Mouse (Mus musculus) layer of hippocampus, postnatal 10 days (tissue): Measurements from ENCODE around the gene Lman2. TPM values are rescaled to one million over a fixed set of nuclear protein-coding genes. Genes with fewer than 3 reads are reported as not detected.

Experiments used
- DNase-seq, 2 experiments: peaks; one replicate each; pipeline ENCODE4 v3.0.0; 2021; ENCODE audit warnings: low spot score in 2 of 2
- long read RNA-seq: library from polyadenylated mRNA; stranded (forward); transcript quantifications from one replicate; pipeline ENCODE4 v2.0.0, GENCODE M21; 2023
- total RNA-seq, 2 experiments: library from RNA; stranded (reverse); gene quantifications; 2 replicates each; pipeline ENCODE4 v1.2.3; 2021

Lman2 gene
- total RNA-seq: 10 to 100 TPM; 44.7 to 49.4 TPM
- long read RNA-seq, full-length matches to known transcripts: 90 of 111 reads
- long read RNA-seq, partial matches to known transcripts: 14 of 111 reads
- long read RNA-seq, other reads (novel, unspliced or antisense): 7 of 111 reads

- peak; percentile 92 to 94 for DNase-seq
These were observed at the start of gene Lman2 for GRCm38 (mm10) chr13:55362453-55363060. Gene Lman2, minus strand, starts transcription at chr13:55362783.

- no peak for DNase-seq
These were observed 49.2 kb upstream of the Lman2 start for GRCm38 (mm10) chr13:55411826-55412225.

- DNase-seq: no peak
These were observed 46.0 kb upstream of the Lman2 start for GRCm38 (mm10) chr13:55408546-55409120.

GRCm38 (mm10) chr13:55407341-55407740 lies 44.8 kb upstream of the Lman2 start:
- DNase-seq: no peak

GRCm38 (mm10) chr13:55405783-55406390 lies 43.3 kb upstream of the Lman2 start:
- peak in 1 of 2 experiments; percentile 13 for DNase-seq

- DNase-seq: peak; percentile 85 to 90
These were observed 42.5 kb upstream of the Lman2 start for GRCm38 (mm10) chr13:55404853-55405782.

- peak in 1 of 2 experiments; percentile 15 for DNase-seq
These were observed 41.6 kb upstream of the Lman2 start for GRCm38 (mm10) chr13:55403935-55404852.

- DNase-seq: no peak
These were observed 40.7 kb upstream of the Lman2 start for GRCm38 (mm10) chr13:55403266-55403665.

GRCm38 (mm10) chr13:55400039-55400346 lies 37.4 kb upstream of the Lman2 start:
- no peak for DNase-seq

GRCm38 (mm10) chr13:55399300-55400038 lies 36.9 kb upstream of the Lman2 start:
- no peak for DNase-seq

GRCm38 (mm10) chr13:55398088-55398487 lies 35.5 kb upstream of the Lman2 start, which contains the start of gene Slc34a1:
Gene Slc34a1, plus strand, starts transcription at chr13:55398187.
- no peak for DNase-seq

- no peak for DNase-seq
These were observed 30.4 kb upstream of the Lman2 start for GRCm38 (mm10) chr13:55392933-55393332.

- no peak for DNase-seq
These were observed 29.0 kb upstream of the Lman2 start for GRCm38 (mm10) chr13:55391626-55392029.

- no peak for DNase-seq
These were observed 28.1 kb upstream of the Lman2 start for GRCm38 (mm10) chr13:55390644-55391043.

GRCm38 (mm10) chr13:55381790-55382189 lies 19.2 kb upstream of the Lman2 start:
- peak in 1 of 2 experiments; percentile 36 for DNase-seq

- DNase-seq: no peak
These were observed 16.5 kb upstream of the Lman2 start for GRCm38 (mm10) chr13:55378907-55379580.

- no peak for DNase-seq
These were observed 13.3 kb upstream of the Lman2 start for GRCm38 (mm10) chr13:55375877-55376276.

- DNase-seq: no peak
These were observed 11.8 kb upstream of the Lman2 start for GRCm38 (mm10) chr13:55374206-55374924.
